Mouse (Mus musculus): ENCODE results near the gene Lysmd1.

DNA sequence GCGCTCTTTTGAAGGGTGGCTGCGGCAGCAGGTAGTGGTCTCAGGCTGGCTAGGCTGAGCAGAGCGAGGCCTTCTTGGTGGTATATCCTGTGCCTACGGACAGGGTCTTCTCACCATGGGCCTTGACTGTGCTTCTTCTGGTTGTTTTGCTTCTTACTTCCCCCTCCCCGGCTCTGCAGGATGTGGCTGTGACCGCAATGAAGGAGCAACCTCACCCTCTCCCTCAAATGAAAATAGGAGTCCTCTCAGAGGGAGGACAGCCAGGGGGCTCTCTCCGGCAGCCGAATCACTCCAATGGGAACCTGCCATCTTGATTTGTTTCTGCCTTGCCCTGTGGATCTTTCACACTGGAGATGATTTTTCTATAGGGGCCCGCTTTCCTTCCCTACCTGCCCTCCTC is 7.6 kb downstream of the Lysmd1 start:
- no peak for TF ChIP-seq MAX (IDR thresholded peaks at IDR 0.05; ENCODE audit: low read depth)
- TF ChIP-seq POLR2A (IDR thresholded peaks at IDR 0.05; ENCODE audit: insufficient read length, low read depth): no peak
- TF ChIP-seq E2F4 (IDR thresholded peaks at IDR 0.05; ENCODE audit: insufficient read depth): no peak
- no peak for TF ChIP-seq TCF12 (IDR thresholded peaks at IDR 0.05; ENCODE audit: insufficient read depth, poor library complexity, severe bottlenecking)
- TF ChIP-seq USF1 (IDR thresholded peaks at IDR 0.05; ENCODE audit: low read depth): no peak
- no peak for TF ChIP-seq CEBPB (IDR thresholded peaks at IDR 0.05; ENCODE audit: insufficient read depth, poor library complexity, severe bottlenecking)
- no peak for TF ChIP-seq SRF (IDR thresholded peaks at IDR 0.05; ENCODE audit: control insufficient read depth, insufficient read length, low read depth)
- TF ChIP-seq REST (IDR thresholded peaks at IDR 0.05; ENCODE audit: insufficient read depth, insufficient read length): no peak
- TF ChIP-seq TCF3 (IDR thresholded peaks at IDR 0.05; ENCODE audit: insufficient read length, low read depth): no peak
- TF ChIP-seq POLR2AphosphoS2 (IDR thresholded peaks at IDR 0.05; ENCODE audit: insufficient read length, low read depth): no peak
- no peak for TF ChIP-seq MYOG (IDR thresholded peaks at IDR 0.05; ENCODE audit: control insufficient read depth in 1 of 3, insufficient read depth in 1 of 3, insufficient read length in 2 of 3, low read depth in 2 of 3)
- no peak for TF ChIP-seq MYOD1 (IDR thresholded peaks at IDR 0.05; ENCODE audit: control insufficient read depth in 1 of 3, insufficient read length in 2 of 3, low read depth in 2 of 3)
